8 mouse cellular contexts compared by ENCODE assay signal in the genomic region with DNA sequence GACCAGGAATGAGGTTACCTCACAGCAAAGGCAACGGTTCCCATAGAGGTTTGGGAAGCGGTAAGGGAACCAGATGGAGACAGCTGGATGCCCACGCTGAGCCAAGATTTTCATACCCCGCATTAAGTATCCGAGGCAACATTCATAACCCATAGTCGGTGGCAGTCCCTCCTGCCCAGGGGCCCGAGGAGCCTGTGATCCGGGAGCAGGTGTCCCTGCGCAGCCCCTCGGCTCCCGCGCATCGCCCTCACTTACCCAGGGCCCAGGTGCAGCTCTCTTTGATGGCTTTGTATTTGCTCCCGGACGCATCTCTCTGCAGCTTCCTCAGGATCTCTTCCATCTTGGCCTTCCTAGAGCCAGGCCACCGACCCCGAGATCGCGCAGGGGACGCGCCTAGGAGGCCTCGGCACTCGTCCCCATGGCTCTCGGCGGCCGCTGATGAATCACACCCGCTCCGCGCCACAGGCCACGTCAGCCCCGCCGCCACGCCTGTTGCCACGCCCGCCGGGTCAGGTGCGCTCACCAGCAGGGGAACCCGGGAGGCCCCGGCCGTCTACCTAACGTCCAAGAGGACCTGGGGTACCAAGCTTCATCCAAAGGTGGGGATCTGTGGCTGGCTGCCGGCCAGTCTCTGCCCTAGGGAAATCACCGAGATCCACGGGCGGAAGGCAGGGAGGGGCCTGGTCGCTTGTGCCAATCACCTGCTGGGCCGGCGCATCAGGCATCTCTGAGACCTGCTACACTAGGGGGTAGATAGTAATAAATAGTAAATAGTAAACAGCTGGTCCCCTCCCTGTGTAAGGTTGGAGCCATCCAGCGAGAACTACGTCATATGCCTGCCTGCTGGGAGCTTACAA. TPM values are rescaled to one million over a fixed set of nuclear protein-coding genes. Genes with fewer than 3 reads are reported as not detected.
A peak's percentile ranks its signal among the peaks of the same experiment; 100 is the strongest.
DNase-seq lines count a peak whose midpoint lies in the region; ATAC-seq and TF ChIP-seq lines count a peak whose summit lies in the region.

A gene (minus strand): TSS at position 664 of the 857 bp plus-strand sequence.

- no peaks in the 10 kb centered on the region for H3K9me3 ChIP-seq in liver, embryonic 14.5 days (ENCODE audit: control insufficient read depth, low read length)

- no peak within 1 kb of the TSS for H3K9ac ChIP-seq in liver, embryonic 14.5 days (replicated peaks)

- H3K4me2 ChIP-seq in liver, embryonic 14.5 days (ENCODE audit: low read depth) = peak within 1 kb of the TSS; percentile 45

- TF ChIP-seq POLR2A in cerebellum, adult 2 months (IDR thresholded peaks at IDR 0.05; ENCODE audit: borderline replicate concordance, insufficient read depth, low read length) = peak; percentile 79

- under 1% methylated on average over 50 of the region's 50 CpGs for WGBS in cerebellum, adult 2 months
- 3% methylated on average over 50 of the region's 50 CpGs for WGBS in liver, embryonic 14.5 days (ENCODE audit: insufficient replicate concordance)

- H3K27ac ChIP-seq in cerebellum, adult 2 months (ENCODE audit: insufficient read depth, low read length) = peak within 1 kb of the TSS; percentile 94
- H3K27ac ChIP-seq in liver, embryonic 14.5 days = no peak within 1 kb of the TSS

- H3K4me1 ChIP-seq in cerebellum, adult 2 months (ENCODE audit: control insufficient read depth, insufficient read depth, low read length) = no peaks in the 10 kb centered on the region
- H3K4me1 ChIP-seq in liver, embryonic 14.5 days (replicated peaks; ENCODE audit: control insufficient read depth in 2 of 2, insufficient read depth in 2 of 2, low read length in 1 of 2) = no peaks in the 10 kb centered on the region

- H3K4me3 ChIP-seq in cerebellum, adult 2 months (replicated peaks; ENCODE audit: insufficient read depth, low read depth, low read length) = peak within 1 kb of the TSS; percentile 70
- H3K4me3 ChIP-seq in liver, embryonic 14.5 days (ENCODE audit: insufficient read depth in 1 of 2, low read depth in 2 of 2, low read length in 2 of 2) = peak within 1 kb of the TSS; percentile 6 to 30

- DNase-seq in ES-CJ7 (ENCODE audit: low read depth, low spot score) = peak; percentile 6
- DNase-seq in cerebellum, adult 2 months = peak; percentile 92 to 96
- DNase-seq in heart, postnatal 4 days = peak; percentile 68
- peak; percentile 77 for DNase-seq in layer of hippocampus, adult 11-12 months (ENCODE audit: low spot score)
- DNase-seq in liver, embryonic 14.5 days (ENCODE audit: low read depth in 3 of 3, low spot score in 3 of 3) = no peak
- peak; percentile 63 for DNase-seq in neural tube, embryonic 10.5 days (ENCODE audit: extremely low spot score, low spot score)
- peak; percentile 38 for DNase-seq in thymus, postnatal 0 days (ENCODE audit: low spot score)

- no peak for TF ChIP-seq EP300 in liver, embryonic 14.5 days (IDR thresholded peaks at IDR 0.05; ENCODE audit: low read depth)

- H3K36me3 ChIP-seq in liver, embryonic 14.5 days (replicated peaks; ENCODE audit: control insufficient read depth, insufficient read depth, low read depth) = no peaks in the 10 kb centered on the region

- H3K27me3 ChIP-seq in cerebellum, adult 2 months (ENCODE audit: control insufficient read depth, insufficient read depth, low read length) = no peaks in the 10 kb centered on the region
- H3K27me3 ChIP-seq in liver, embryonic 14.5 days (ENCODE audit: control insufficient read depth, insufficient read depth, low read length) = peaks cover 4% of the 10 kb centered on the region; the same call in 1 of the 2 replicates

- ATAC-seq in frontal cortex, adult (ENCODE audit: low TSS enrichment) = peak; percentile 93
- no peak for ATAC-seq in liver, embryonic 14.5 days (ENCODE audit: insufficient read depth)

- no peak; the same call in 1 of the 2 replicates for TF ChIP-seq CTCF in cerebellum, adult 2 months (IDR thresholded peaks at IDR 0.05; ENCODE audit: borderline replicate concordance, insufficient read depth, low read depth, low read length)
- no peak for TF ChIP-seq CTCF in liver, embryonic 14.5 days (IDR thresholded peaks at IDR 0.05; ENCODE audit: low read depth)

RNA-seq across cellular contexts. Expression of the gene that starts here (rescaled TPM):
- 22.0 and 22.4 TPM in 2 replicates for polyA plus RNA-seq in cerebellum, adult 2 months (2012; rRNA removed)
- total RNA-seq in heart, postnatal 4 days (2021) = 1 to 10 TPM; 2.1 TPM
- polyA plus RNA-seq in liver, embryonic 14.5 days (2012; rRNA removed) = 0.01 TPM in 2 replicates
- under 0.01 and 0.01 TPM in 2 replicates for polyA plus RNA-seq in liver, embryonic 14.5 days (2014; fragmentation: Nextera tagmentation; extraction: Ambion mirVana)
- polyA plus RNA-seq in thymus, postnatal 0 days (2015; fragmentation: Nextera tagmentation; extraction: Ambion mirVana) = 0.31 and 0.44 TPM in 2 replicates

Comparison
In these comparisons a context has a peak if more than half of its experiments do, and no peak if none do; other contexts are left out.
1. RNA of the gene that starts here (polyA plus RNA-seq): 22.0 to 22.4 TPM in cerebellum, adult 2 months; 0.31 to 0.44 TPM in thymus, postnatal 0 days and under 0.01 to 0.01 TPM in liver, embryonic 14.5 days; every median in the first group is over 10 times any median in the second.
2. Peak in DNase-seq in thymus, postnatal 0 days; RNA of the gene not detected or under 1 TPM.
3. DNase-seq: peak in ES-CJ7 (single experiment), cerebellum, adult 2 months (2 of 2), heart, postnatal 4 days (single experiment), layer of hippocampus, adult 11-12 months (single experiment) and neural tube, embryonic 10.5 days (single experiment); none in liver, embryonic 14.5 days (0 of 3).